Mouse (Mus musculus): ENCODE results near the gene Pm20d1. TPM values are rescaled to one million over a fixed set of nuclear protein-coding genes. Genes with fewer than 3 reads are reported as not detected.

Gene Pm20d1
- polyA plus RNA-seq, 1 experiment from 2014 or later = 8.0 TPM

DNA sequence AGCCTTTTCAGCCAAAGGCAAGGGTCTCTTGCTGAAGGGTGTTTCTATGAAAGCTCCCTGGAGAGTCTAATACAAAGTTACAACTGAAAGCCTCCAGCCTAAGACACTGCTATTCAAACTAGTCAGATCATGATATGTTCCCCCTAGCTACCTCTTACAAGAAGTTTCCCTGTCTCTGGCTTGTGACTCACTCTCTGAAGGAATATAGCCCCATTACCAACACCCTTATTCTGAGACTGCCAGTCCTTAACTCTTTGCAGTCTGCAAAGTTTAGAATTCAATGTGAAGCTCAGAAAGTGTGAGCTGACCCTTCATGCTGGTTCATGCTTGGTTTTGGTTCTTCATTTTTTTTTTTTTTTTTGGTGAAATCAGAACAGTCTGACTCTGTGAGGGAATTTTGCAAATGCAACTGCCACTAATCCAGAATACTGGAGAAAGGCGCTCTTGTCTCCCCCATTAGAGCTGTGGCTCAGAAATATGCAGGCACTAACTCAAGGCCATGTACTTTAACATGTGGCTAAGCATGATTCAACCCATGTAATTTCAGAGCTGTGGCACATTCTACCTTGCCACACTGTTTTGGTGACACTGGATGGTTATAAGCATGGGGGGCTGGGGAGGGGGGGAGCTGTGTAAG is 25.8 kb downstream of the Pm20d1 start:
- no peaks in the 10 kb centered on the region for H3K9me3 ChIP-seq (ENCODE audit: control insufficient read depth, low read length)
- no peak overlapping the region for H3K27ac ChIP-seq (ENCODE audit: low read length)
- no peak overlapping the region for H3K4me3 ChIP-seq (ENCODE audit: low read length)
- no peak overlapping the region for H3K9ac ChIP-seq (ENCODE audit: low read depth, low read length)
- no peak for ATAC-seq
- H3K4me1 ChIP-seq (ENCODE audit: control insufficient read depth, insufficient read depth, low read length) = no peaks in the 10 kb centered on the region
- H3K36me3 ChIP-seq (ENCODE audit: control insufficient read depth, insufficient read depth, low read length) = no peaks in the 10 kb centered on the region
- H3K4me2 ChIP-seq (ENCODE audit: low read depth, low read length) = no peak overlapping the region
- 94% methylated on average over 1 of the region's 1 CpGs for WGBS
- H3K27me3 ChIP-seq (replicated peaks; ENCODE audit: control insufficient read depth, insufficient read depth, low read length) = no peaks in the 10 kb centered on the region

DNA sequence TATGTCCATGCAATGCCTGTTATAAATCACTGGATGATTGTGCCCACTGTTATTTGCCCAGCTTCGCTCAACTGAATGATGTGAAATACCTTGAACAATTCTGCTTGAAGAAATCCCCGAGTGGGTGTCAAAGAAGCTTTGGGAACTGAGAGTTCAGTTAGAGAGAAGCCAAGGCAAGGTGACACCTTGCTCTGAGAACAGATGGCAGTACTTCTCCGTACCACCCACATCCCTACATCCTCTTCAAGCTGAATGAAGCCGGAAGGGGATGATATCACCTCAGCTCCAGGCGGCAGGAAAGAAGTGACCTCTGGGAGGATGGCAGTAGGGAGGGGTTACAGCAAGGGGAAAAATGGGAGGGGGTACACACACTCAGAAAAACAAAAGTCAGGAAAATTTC is 26.4 kb downstream of the Pm20d1 start:
- WGBS = 48% methylated on average over 5 of the region's 5 CpGs
- Histone ChIP-seq H3K4me3 (ENCODE audit: low read length) (no peak overlapping the region), H3K4me1 (ENCODE audit: control insufficient read depth, insufficient read depth, low read length) (no peaks in the 10 kb centered on the region), H3K4me2 (ENCODE audit: low read depth, low read length) (no peak overlapping the region), H3K27me3 (replicated peaks; ENCODE audit: control insufficient read depth, insufficient read depth, low read length) (no peaks in the 10 kb centered on the region), H3K27ac (ENCODE audit: low read length) (no peak overlapping the region), H3K9me3 (ENCODE audit: control insufficient read depth, low read length) (no peaks in the 10 kb centered on the region), H3K9ac (ENCODE audit: low read depth, low read length) (no peak overlapping the region), H3K36me3 (ENCODE audit: control insufficient read depth, insufficient read depth, low read length) (no peaks in the 10 kb centered on the region)
- no peak for ATAC-seq

DNA sequence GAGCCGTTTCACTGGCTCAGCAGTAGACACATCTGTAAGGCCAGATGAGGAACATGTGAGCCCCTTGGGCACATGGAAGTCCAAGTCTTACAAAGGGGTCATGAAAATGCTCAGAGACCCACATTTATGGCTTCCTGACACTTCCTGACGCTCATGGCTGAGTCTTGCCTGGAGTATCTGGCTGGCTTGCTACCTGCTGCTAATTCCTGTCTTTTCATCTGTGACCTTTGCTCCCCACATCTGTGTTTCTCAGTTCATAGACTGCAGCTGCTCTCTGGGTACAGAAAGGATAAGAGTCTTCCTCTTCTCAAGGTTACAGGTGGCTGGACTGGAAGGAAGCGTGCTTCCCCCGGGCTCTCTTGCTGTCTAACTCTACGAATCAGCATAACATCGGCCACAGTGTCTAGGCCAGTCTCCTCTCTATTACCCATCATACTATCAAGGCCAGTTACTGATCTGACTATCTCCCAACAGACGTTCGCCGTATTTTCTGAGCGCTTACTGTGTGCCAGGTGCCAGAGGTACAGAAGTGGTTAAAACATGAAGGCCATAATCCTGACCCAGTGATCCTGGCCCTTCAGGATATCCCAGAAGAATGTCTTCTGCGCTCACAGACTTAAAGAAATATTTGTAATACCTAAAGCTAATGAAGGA is 27.5 kb downstream of the Pm20d1 start:
- Histone ChIP-seq H3K4me2 (ENCODE audit: low read depth, low read length) (no peak overlapping the region), H3K4me3 (ENCODE audit: low read length) (no peak overlapping the region), H3K9me3 (ENCODE audit: control insufficient read depth, low read length) (no peaks in the 10 kb centered on the region), H3K9ac (ENCODE audit: low read depth, low read length) (no peak overlapping the region), H3K36me3 (ENCODE audit: control insufficient read depth, insufficient read depth, low read length) (no peaks in the 10 kb centered on the region), H3K27me3 (replicated peaks; ENCODE audit: control insufficient read depth, insufficient read depth, low read length) (no peaks in the 10 kb centered on the region), H3K27ac (ENCODE audit: low read length) (no peak overlapping the region), H3K4me1 (ENCODE audit: control insufficient read depth, insufficient read depth, low read length) (peaks cover 6% of the 10 kb centered on the region; the same call in 1 of the 2 replicates)
- 84% methylated on average over 11 of the region's 11 CpGs for WGBS
- ATAC-seq = no peak

DNA sequence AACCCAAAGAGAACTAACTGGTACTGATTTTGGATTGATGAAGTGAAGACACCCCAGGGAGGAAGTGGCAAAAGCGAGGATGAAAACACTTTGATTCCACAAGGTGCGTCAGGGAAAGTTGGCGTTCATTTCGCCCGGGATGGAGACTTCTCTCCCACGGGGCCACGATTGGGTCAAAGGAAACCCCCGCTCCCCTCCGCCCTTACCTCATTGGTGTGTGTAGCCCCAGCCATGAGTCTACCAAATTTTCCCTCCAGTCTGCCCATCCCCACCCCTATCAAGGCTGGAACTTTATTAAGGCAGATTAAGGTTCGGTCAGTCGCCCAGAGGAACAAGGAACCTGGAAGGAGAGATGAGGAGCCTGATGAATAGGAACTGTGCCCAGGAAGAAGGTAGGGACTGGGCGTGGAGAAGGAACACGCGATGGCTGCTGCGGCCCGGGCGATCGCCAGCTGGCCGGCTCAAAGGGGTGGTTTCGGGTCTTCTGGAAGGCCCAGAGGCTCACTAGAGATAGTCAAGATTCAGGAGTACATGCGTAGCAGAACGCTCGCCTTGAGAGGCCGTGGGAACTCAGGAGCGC is 30.1 kb downstream of the Pm20d1 start, which contains the start of gene Slc41a1:
Slc41a1 (plus strand) TSS at position 287 of the 580 bp plus-strand sequence.
- Histone ChIP-seq H3K27ac (ENCODE audit: low read length) (peak within 1 kb of the TSS; percentile 62), H3K9ac (ENCODE audit: low read depth, low read length) (peak within 1 kb of the TSS; percentile 85), H3K27me3 (replicated peaks; ENCODE audit: control insufficient read depth, insufficient read depth, low read length) (no peaks in the 10 kb centered on the region), H3K36me3 (ENCODE audit: control insufficient read depth, insufficient read depth, low read length) (no peaks in the 10 kb centered on the region), H3K4me2 (ENCODE audit: low read depth, low read length) (peak within 1 kb of the TSS; percentile 76), H3K4me1 (ENCODE audit: control insufficient read depth, insufficient read depth, low read length) (peaks cover 6% of the 10 kb centered on the region; the same call in 1 of the 2 replicates), H3K9me3 (ENCODE audit: control insufficient read depth, low read length) (no peaks in the 10 kb centered on the region), H3K4me3 (ENCODE audit: low read length) (peak within 1 kb of the TSS; percentile 81)
- peak; percentile 69 for ATAC-seq
- WGBS = 2% methylated on average over 25 of the region's 25 CpGs

DNA sequence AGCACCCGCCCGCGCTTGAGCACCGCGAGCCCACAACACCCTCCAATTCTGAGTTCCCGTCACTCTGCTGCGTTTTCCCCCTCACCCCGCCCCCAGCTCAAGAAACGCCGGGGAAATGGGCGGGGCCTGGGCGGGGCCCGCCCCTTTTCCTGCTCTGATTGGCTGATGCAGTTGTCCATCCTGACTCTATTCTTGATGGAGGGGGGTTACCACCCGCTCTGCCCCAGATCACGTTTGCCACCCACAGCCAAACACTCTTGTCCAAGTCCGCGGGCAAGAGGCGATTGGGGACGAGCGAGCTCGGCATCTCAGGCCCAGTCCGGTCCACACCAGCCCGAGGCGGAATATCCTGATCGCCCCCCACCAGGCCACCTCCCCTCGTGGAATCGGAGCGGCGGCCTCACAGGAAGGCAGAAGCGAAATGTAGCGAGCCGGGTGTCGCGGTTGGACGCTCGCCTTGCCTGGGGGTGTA is 30.6 kb downstream of the Pm20d1 start:
- ATAC-seq = peak; percentile 96
- H3K4me1 ChIP-seq (ENCODE audit: control insufficient read depth, insufficient read depth, low read length) = peaks cover 6% of the 10 kb centered on the region; the same call in 1 of the 2 replicates
- H3K4me3 ChIP-seq (ENCODE audit: low read length) = peak overlapping the region; percentile 81
- peak overlapping the region; percentile 85 for H3K9ac ChIP-seq (ENCODE audit: low read depth, low read length)
- H3K36me3 ChIP-seq (ENCODE audit: control insufficient read depth, insufficient read depth, low read length) = no peaks in the 10 kb centered on the region
- H3K27me3 ChIP-seq (replicated peaks; ENCODE audit: control insufficient read depth, insufficient read depth, low read length) = no peaks in the 10 kb centered on the region
- H3K9me3 ChIP-seq (ENCODE audit: control insufficient read depth, low read length) = no peaks in the 10 kb centered on the region
- H3K27ac ChIP-seq (ENCODE audit: low read length) = peak overlapping the region; percentile 62
- under 1% methylated on average over 36 of the region's 36 CpGs for WGBS
- peak overlapping the region; percentile 76 for H3K4me2 ChIP-seq (ENCODE audit: low read depth, low read length)

DNA sequence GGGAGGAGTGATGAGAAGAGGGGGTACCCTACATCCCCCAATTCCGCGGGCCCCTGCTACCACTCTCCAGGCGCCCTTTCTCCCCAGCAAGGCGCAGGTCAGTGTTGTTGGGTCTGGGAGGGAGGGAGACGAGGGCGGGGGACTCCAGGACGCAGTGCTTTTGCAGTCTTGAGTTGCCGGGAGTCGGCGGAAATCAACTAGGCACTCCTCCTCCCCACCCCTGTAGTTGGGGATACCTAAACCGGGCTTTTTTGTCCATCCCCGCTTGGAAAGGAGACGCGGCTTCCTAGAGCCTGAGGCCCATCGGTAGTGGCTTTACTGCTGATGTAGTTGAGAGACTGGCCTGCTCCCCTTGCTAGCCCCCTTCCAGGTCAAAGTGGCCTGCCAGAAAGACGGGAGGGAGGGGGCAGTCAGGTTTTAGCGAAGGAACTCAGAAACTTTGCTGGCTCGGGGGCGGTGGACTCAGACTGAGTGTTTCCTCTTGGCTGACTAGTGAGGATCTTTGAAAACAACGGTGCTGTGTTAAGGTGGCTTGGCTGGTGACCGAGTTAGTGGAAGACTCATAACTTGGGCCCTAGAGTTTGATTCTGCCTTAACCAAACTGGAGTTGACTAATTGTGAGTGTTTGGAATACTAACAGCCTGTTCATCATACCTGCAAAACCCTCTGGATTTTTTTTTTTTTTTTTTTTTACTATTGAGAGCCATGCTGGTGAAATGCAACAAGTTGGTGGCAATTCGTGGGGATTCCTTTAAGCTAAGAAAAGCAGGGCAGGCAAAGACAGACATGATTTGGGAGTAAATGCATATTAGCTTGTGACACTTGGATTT is 31.3 kb downstream of the Pm20d1 start:
- H3K9me3 ChIP-seq (ENCODE audit: control insufficient read depth, low read length) = no peaks in the 10 kb centered on the region
- H3K27me3 ChIP-seq (replicated peaks; ENCODE audit: control insufficient read depth, insufficient read depth, low read length) = no peaks in the 10 kb centered on the region
- H3K27ac ChIP-seq (ENCODE audit: low read length) = peak overlapping the region; percentile 62
- H3K4me2 ChIP-seq (ENCODE audit: low read depth, low read length) = peak overlapping the region; percentile 76
- H3K4me1 ChIP-seq (ENCODE audit: control insufficient read depth, insufficient read depth, low read length) = peaks cover 6% of the 10 kb centered on the region; the same call in 1 of the 2 replicates
- ATAC-seq = peak; percentile 75
- H3K36me3 ChIP-seq (ENCODE audit: control insufficient read depth, insufficient read depth, low read length) = no peaks in the 10 kb centered on the region
- peak overlapping the region; percentile 85 for H3K9ac ChIP-seq (ENCODE audit: low read depth, low read length)
- WGBS = 1% methylated on average over 21 of the region's 22 CpGs
- H3K4me3 ChIP-seq (ENCODE audit: low read length) = peak overlapping the region; percentile 81

DNA sequence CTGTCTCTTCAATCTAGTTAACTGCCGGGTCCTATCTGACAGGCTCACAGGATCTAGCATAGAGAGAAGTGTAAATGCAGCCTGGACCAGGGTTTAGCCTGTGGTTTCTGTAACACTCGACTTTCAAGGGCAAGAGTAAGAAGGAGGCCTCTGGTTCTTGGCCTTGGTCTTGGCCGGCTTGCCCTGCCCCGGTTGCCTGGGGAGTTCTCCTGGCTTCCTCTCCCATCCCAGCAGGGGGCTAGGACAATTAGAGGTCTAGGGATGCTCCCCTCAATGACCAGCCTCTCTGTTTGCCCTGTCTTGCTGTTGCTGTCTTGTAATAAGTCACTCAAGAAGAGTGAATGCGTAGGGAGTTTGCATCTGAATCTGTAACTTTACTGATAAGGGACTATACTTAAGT is 32.1 kb downstream of the Pm20d1 start:
- H3K36me3 ChIP-seq (ENCODE audit: control insufficient read depth, insufficient read depth, low read length) = no peaks in the 10 kb centered on the region
- H3K9ac ChIP-seq (ENCODE audit: low read depth, low read length) = peak overlapping the region; percentile 44; the same call in 1 of the 2 replicates
- WGBS = 42% methylated on average over 5 of the region's 5 CpGs

DNA sequence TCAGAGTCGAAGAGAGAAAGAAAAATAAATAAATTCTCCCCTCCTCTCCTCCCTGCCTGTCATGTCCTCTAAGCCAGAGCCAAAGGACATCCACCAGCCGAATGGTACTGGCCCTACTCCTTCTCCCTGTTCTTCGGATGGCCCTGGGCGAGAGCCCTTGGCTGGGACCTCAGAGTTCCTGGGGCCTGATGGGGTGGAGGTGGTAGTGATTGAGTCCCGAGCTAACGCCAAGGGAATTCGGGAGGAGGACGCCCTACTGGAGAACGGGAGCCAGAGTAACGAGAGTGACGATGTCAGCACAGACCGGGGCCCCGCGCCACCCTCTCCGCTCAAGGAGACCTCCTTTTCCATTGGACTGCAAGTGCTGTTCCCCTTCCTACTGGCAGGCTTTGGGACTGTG is 33.4 kb downstream of the Pm20d1 start:
- Histone ChIP-seq H3K9me3 (ENCODE audit: control insufficient read depth, low read length) (no peaks in the 10 kb centered on the region), H3K9ac (ENCODE audit: low read depth, low read length) (no peak overlapping the region), H3K4me3 (ENCODE audit: low read length) (no peak overlapping the region), H3K27me3 (replicated peaks; ENCODE audit: control insufficient read depth, insufficient read depth, low read length) (no peaks in the 10 kb centered on the region), H3K36me3 (ENCODE audit: control insufficient read depth, insufficient read depth, low read length) (no peaks in the 10 kb centered on the region), H3K27ac (ENCODE audit: low read length) (no peak overlapping the region), H3K4me1 (ENCODE audit: control insufficient read depth, insufficient read depth, low read length) (peaks cover 6% of the 10 kb centered on the region; the same call in 1 of the 2 replicates), H3K4me2 (ENCODE audit: low read depth, low read length) (no peak overlapping the region)
- 92% methylated on average over 15 of the region's 15 CpGs for WGBS
- no peak for ATAC-seq

More for the DNA sequence above, 32.1 kb downstream of the Pm20d1 start:
- ATAC-seq = no peak
- H3K27me3 ChIP-seq (replicated peaks; ENCODE audit: control insufficient read depth, insufficient read depth, low read length) = no peaks in the 10 kb centered on the region
- H3K9me3 ChIP-seq (ENCODE audit: control insufficient read depth, low read length) = no peaks in the 10 kb centered on the region
- H3K4me1 ChIP-seq (ENCODE audit: control insufficient read depth, insufficient read depth, low read length) = peaks cover 6% of the 10 kb centered on the region; the same call in 1 of the 2 replicates
- H3K27ac ChIP-seq (ENCODE audit: low read length) = no peak overlapping the region
- H3K4me2 ChIP-seq (ENCODE audit: low read depth, low read length) = peak overlapping the region; percentile 76
- H3K4me3 ChIP-seq (ENCODE audit: low read length) = peak overlapping the region; percentile 81; the same call in 1 of the 2 replicates
